Mouse (Mus musculus) inflammation-experienced regulatory T-cells, adult 16 weeks (primary cell): ENCODE results near the gene Chdh. TPM values are rescaled to one million over a fixed set of nuclear protein-coding genes. Genes with fewer than 3 reads are reported as not detected.

Experiments
- polyA plus RNA-seq: library from polyadenylated mRNA; unstranded; fragments of 100-300 nt; shearing (Covaris generic); gene quantifications from one replicate; pipeline ENCODE4 v1.2.1, GENCODE M21; 2017

Gene Chdh
- 2.9 TPM for polyA plus RNA-seq

DNA sequence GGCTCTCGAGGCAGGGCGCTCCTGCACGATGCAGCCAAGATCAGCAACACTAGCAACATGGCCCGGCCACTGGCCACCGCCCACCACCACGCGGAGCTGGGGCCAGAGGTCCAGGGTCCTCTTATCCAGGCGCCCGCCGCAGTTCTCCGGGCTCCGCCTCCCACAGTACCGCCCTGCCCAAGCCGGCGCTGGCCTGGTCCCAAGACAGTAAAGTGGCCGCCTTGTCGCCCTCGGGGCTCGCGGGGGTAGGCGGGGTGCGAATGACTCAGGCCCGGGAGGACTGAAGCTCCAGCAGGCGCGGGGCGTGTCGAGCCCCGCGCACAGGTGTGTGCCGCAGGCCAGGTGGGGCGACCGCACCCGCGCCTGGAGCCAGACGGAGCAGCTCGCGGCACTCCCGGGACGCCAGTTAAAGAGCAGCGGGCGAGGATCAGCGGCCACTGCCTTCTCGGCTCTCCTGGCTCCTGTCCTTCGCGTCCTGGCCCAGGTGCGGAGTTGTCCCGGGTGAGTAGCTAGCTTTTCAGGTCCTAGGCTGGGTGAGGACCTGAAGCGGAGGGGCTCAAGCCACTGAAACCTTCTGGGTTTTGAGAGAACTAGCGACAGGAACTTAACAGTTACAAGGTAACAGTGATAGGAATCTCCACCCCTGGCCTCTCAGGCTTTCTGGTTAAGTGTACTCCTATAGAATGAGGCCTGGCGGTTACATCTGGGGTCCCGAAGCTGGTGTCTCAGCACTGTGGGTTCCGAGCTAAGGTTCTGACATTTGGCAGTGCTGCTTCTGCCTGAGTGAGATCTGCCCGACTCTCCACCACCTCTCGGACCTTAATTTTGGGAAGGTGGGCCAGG lies at the start of gene Chdh, which contains the start of gene Il17rb:
Gene Chdh (plus strand): TSS at position 291 of the 843 bp plus-strand sequence.
Gene Il17rb (minus strand): TSS at position 164 of the 843 bp plus-strand sequence.

GRCm38 (mm10) chr14:29968075-29968821 lies 40.6 kb upstream of the Chdh start, which contains the start of gene Selenok:
Gene Selenok, plus strand, starts transcription at chr14:29968308.

GRCm38 (mm10) chr14:29978254-29979204 lies 30.3 kb upstream of the Chdh start, which contains the start of gene Actr8:
Gene Actr8, plus strand, starts transcription at chr14:29978337.

Other genes starting within 250 kb of the Chdh start
- gene Selenok, start 40.7 kb upstream of the Chdh start, polyA plus RNA-seq: 257 TPM
- 80.6 TPM for gene Actr8, start 30.7 kb upstream of the Chdh start, polyA plus RNA-seq
- 2.7 TPM for gene Il17rb, start 127 bp upstream of the Chdh start, polyA plus RNA-seq